16 mouse cellular contexts compared by ENCODE assay signal in genomic region chr10:43375286-43375685, GRCm38 (mm10).
A peak's percentile ranks its signal among the peaks of the same experiment; 100 is the strongest.
DNase-seq lines count a peak whose midpoint lies in the region; ATAC-seq and TF ChIP-seq lines count a peak whose summit lies in the region.
"Had no signal": no experiment of that assay in that cellular context is flagged by ENCODE, and none has a peak within 500 bp of the region (broad histone marks: within the 10 kb centered on the region; RNA-seq: fewer than 3 reads in every experiment).

No protein-coding gene starts in this region.

- H3K9me3 ChIP-seq in heart, embryonic 10.5 days: no peaks in the 10 kb centered on the region
- H3K9me3 ChIP-seq: forebrain, embryonic 10.5 days; limb, embryonic 13.5 days; midbrain, embryonic 15.5 days had no signal

- 0 out of 2 replicates have a peak, but pooled peaks cover 2% of the 10 kb centered on the region for H3K36me3 ChIP-seq in heart, embryonic 10.5 days
- peaks cover 7% of the 10 kb centered on the region; the same call in 1 of the 2 replicates for H3K36me3 ChIP-seq in small intestine, adult 2 months (ENCODE audit: control insufficient read depth, insufficient read depth, low read length)
- H3K36me3 ChIP-seq: limb, embryonic 13.5 days; midbrain, embryonic 15.5 days had no signal

- peak; percentile 87 for DNase-seq in heart, adult 11 months
- DNase-seq in heart, embryonic 10.5 days (ENCODE audit: low spot score): no peak
- DNase-seq in urinary bladder, adult 18-20 months (ENCODE audit: low spot score in 2 of 2): peak; percentile 5 to 21
- no peak for DNase-seq in urinary bladder, postnatal 4 days (ENCODE audit: low spot score in 2 of 2)
- DNase-seq in adipocyte (ENCODE audit: low spot score): peak; percentile 3
- DNase-seq in cerebellum, adult 8-10 months: no peak
- DNase-seq: cerebellum, adult 11-12 months; kidney, adult 9 months; right cerebral cortex, adult 18-20 months; thymus, postnatal 25 days had no signal

- no peak for TF ChIP-seq POLR2A in small intestine, adult 2 months (IDR thresholded peaks at IDR 0.05; ENCODE audit: low read depth, low read length)

- peaks cover 12% of the 10 kb centered on the region for H3K4me1 ChIP-seq in heart, embryonic 10.5 days
- peaks cover 14% of the 10 kb centered on the region; the same call in 1 of the 2 replicates for H3K4me1 ChIP-seq in small intestine, adult 2 months (ENCODE audit: control insufficient read depth, insufficient read depth, insufficient read length, low read length)
- H3K4me1 ChIP-seq: forebrain, embryonic 10.5 days had no signal

- no peak overlapping the region for H3K4me3 ChIP-seq in heart, embryonic 10.5 days
- no peak overlapping the region for H3K4me3 ChIP-seq in small intestine, adult 2 months (ENCODE audit: low read depth, low read length)
- H3K4me3 ChIP-seq: forebrain, embryonic 10.5 days; limb, embryonic 13.5 days; midbrain, embryonic 15.5 days had no signal

- ATAC-seq in erythroblast, adult 5-6 weeks (replicated peaks; ENCODE audit: low FRiP score, poor library complexity, severe bottlenecking): no peak
- ATAC-seq: midbrain, embryonic 15.5 days had no signal

- no peaks in the 10 kb centered on the region for H3K27me3 ChIP-seq in heart, embryonic 10.5 days (ENCODE audit: insufficient read depth, poor library complexity, severe bottlenecking)
- no peaks in the 10 kb centered on the region for H3K27me3 ChIP-seq in small intestine, adult 2 months (ENCODE audit: control insufficient read depth, insufficient read depth, low read length)
- H3K27me3 ChIP-seq: limb, embryonic 13.5 days; midbrain, embryonic 15.5 days had no signal

- no peak for TF ChIP-seq CTCF in small intestine, adult 2 months (IDR thresholded peaks at IDR 0.05; ENCODE audit: extremely low read depth, insufficient read length, insufficient replicate concordance, low read depth, low read length)

- no peak overlapping the region for H3K27ac ChIP-seq in heart, embryonic 10.5 days
- peak overlapping the region; percentile 55; the same call in 1 of the 2 replicates for H3K27ac ChIP-seq in small intestine, adult 2 months (ENCODE audit: insufficient read depth, low read depth, low read length)
- H3K27ac ChIP-seq: forebrain, embryonic 10.5 days; limb, embryonic 13.5 days; liver, embryonic 14.5 days; midbrain, embryonic 15.5 days had no signal

- 85% methylated on average over 4 of the region's 4 CpGs for WGBS in heart, embryonic 10.5 days
- WGBS in small intestine, adult 2 months: 45% methylated on average over 4 of the region's 4 CpGs

Comparison
In these comparisons a context has a peak if more than half of its experiments do, and no peak if none do; other contexts are left out.
1. DNase-seq: peak in heart, adult 11 months (single experiment), urinary bladder, adult 18-20 months (2 of 2) and adipocyte (single experiment); none in heart, embryonic 10.5 days (single experiment), urinary bladder, postnatal 4 days (0 of 2) and cerebellum, adult 8-10 months (single experiment).